Mouse (Mus musculus) liver, embryonic 14.5 days (tissue): Measurements from ENCODE around the gene Cbln1. TPM values are rescaled to one million over a fixed set of nuclear protein-coding genes. Genes with fewer than 3 reads are reported as not detected.

Source experiments
- ATAC-seq: fragments of 200-750 bp; cut with Nextera tagmentation; 2 replicates; pipeline ENCODE4 v1.8.0; 2017; ENCODE audit warnings: moderate number of reproducible peaks, mild to moderate bottlenecking, moderate library complexity; ENCODE audit not compliant: insufficient read depth
- DNase-seq, 3 experiments: peaks; one replicate each; pipeline ENCODE4 v3.0.0-alpha.2; 2012 to 2013; ENCODE audit warnings: low read depth in 3 of 3, low spot score in 3 of 3
- H3K27ac ChIP-seq: fragments of 300-500 bp; sonication (generic); 2 replicates; pipeline ENCODE4 v1.5.1; 2014; ENCODE audit warnings: moderate library complexity, mild to moderate bottlenecking, control low read depth, inconsistent platforms
- H3K27me3 ChIP-seq: fragments of 300-500 bp; sonication (generic); 2 replicates; pipeline ENCODE4 v1.6.1; 2014; ENCODE audit warnings: mild to moderate bottlenecking, low read length, moderate library complexity; ENCODE audit not compliant: control insufficient read depth, insufficient read depth
- H3K36me3 ChIP-seq: fragments of 300-500 bp; sonication (generic); replicated peaks from 2 replicates; pipeline ENCODE4 v1.6.1; 2014; ENCODE audit warnings: low read depth; ENCODE audit not compliant: control insufficient read depth, insufficient read depth
- H3K4me1 ChIP-seq, 2 experiments: fragments of 200-500 bp in 1 of 2; fragments of 300-500 bp in 1 of 2; sonication (generic) in 1 of 2; replicated peaks; 2 replicates each; pipeline ENCODE4 v1.6.1; 2012 to 2014; ENCODE audit warnings: antibody characterized with exemption in 1 of 2, inconsistent platforms in 1 of 2, low read length in 1 of 2; ENCODE audit not compliant: control insufficient read depth in 2 of 2, insufficient read depth in 2 of 2
- H3K4me2 ChIP-seq: fragments of 300-500 bp; sonication (generic); 2 replicates; pipeline ENCODE4 v1.6.1; 2014; ENCODE audit warnings: low read depth, mild to moderate bottlenecking, control low read depth, moderate library complexity
- H3K4me3 ChIP-seq, 2 experiments: fragments of 200-500 bp in 1 of 2; fragments of 300-500 bp in 1 of 2; sonication (generic) in 1 of 2; 2 replicates each; pipeline ENCODE4 v1.5.1; 2012 to 2014; ENCODE audit warnings: low read depth in 2 of 2, low read length in 2 of 2, mild to moderate bottlenecking in 2 of 2, control low read depth in 1 of 2, inconsistent platforms in 1 of 2, moderate library complexity in 1 of 2; ENCODE audit not compliant: insufficient read depth in 1 of 2
- H3K9ac ChIP-seq: fragments of 300-500 bp; sonication (generic); replicated peaks from 2 replicates; pipeline ENCODE4 v1.6.1; 2014; ENCODE audit warnings: mild to moderate bottlenecking, control low read depth, moderate library complexity
- H3K9me3 ChIP-seq: fragments of 300-500 bp; sonication (generic); 2 replicates; pipeline ENCODE4 v1.6.1; 2016; ENCODE audit warnings: low read length, mixed read lengths; ENCODE audit not compliant: control insufficient read depth
- CTCF ChIP-seq: IDR thresholded peaks from 2 replicates; pipeline ENCODE4 v1.5.1; 2016; ENCODE audit warnings: antibody characterized with exemption, low read depth, control low read depth
- EP300 ChIP-seq: IDR thresholded peaks from 2 replicates; pipeline ENCODE4 v1.6.1; 2016; ENCODE audit warnings: antibody characterized with exemption, low read depth
- WGBS: fragments of 180-500 bp; shearing (Covaris S2); extraction: QIAGEN DNeasy Blood & Tissue Kit; methylation state at CpG from one replicate; pipeline ENCODE4 v1.1.7; 2014; ENCODE audit not compliant: insufficient replicate concordance; 5-methylcytosine and 5-hydroxymethylcytosine counted together
- polyA plus RNA-seq, 2 experiments: library from polyadenylated mRNA; depleted of rRNA in 1 of 2; stranded (reverse) in 1 of 2; unstranded in 1 of 2; fragments of >200 nt; fragmentation: Nextera tagmentation in 1 of 2; extraction: Ambion mirVana in 1 of 2; gene quantifications; 2 replicates each; pipeline versions ENCODE4 v1.2.1 to v1.2.3; 2012 to 2014

The Cbln1 gene
- polyA plus RNA-seq, 2 experiments = 0.02 TPM; not detected in 1

GRCm38 (mm10) chr8:87494862-87495261, 22.5 kb upstream of the Cbln1 start:
- 68% methylated on average over 9 of the region's 9 CpGs for WGBS

GRCm38 (mm10) chr8:87489841-87490415, 17.5 kb upstream of the Cbln1 start:
- Histone ChIP-seq H3K9me3 (no peaks in the 10 kb centered on the region), H3K27me3 (no peaks in the 10 kb centered on the region), H3K9ac (no peak overlapping the region), H3K4me2 (no peak overlapping the region), H3K27ac (no peak overlapping the region), H3K4me1 (no peaks in the 10 kb centered on the region), H3K36me3 (no peaks in the 10 kb centered on the region), H3K4me3 (no peak overlapping the region)
- no peak for ATAC-seq
- no peak for DNase-seq
- no peak for TF ChIP-seq EP300
- TF ChIP-seq CTCF = no peak
- WGBS = 36% methylated on average over 5 of the region's 5 CpGs

More at GRCm38 (mm10) chr8:87494862-87495261, 22.5 kb upstream of the Cbln1 start:
- no peak for DNase-seq
- H3K27me3 ChIP-seq = no peaks in the 10 kb centered on the region
- H3K27ac ChIP-seq = no peak overlapping the region
- H3K4me2 ChIP-seq = no peak overlapping the region
- no peaks in the 10 kb centered on the region for H3K4me1 ChIP-seq
- no peak overlapping the region for H3K4me3 ChIP-seq
- no peaks in the 10 kb centered on the region for H3K9me3 ChIP-seq
- H3K9ac ChIP-seq = no peak overlapping the region
- ATAC-seq = no peak
- H3K36me3 ChIP-seq = no peaks in the 10 kb centered on the region
- TF ChIP-seq CTCF = no peak
- no peak for TF ChIP-seq EP300

- TF ChIP-seq EP300 (no peak), CTCF (no peak)
- H3K36me3 ChIP-seq = no peaks in the 10 kb centered on the region
- DNase-seq = no peak
- ATAC-seq = no peak
- no peaks in the 10 kb centered on the region for H3K4me1 ChIP-seq
- peaks cover 1% of the 10 kb centered on the region; the same call in 1 of the 2 replicates for H3K27me3 ChIP-seq
- no peaks in the 10 kb centered on the region for H3K9me3 ChIP-seq
- H3K4me3 ChIP-seq = no peak overlapping the region
- 38% methylated on average over 1 of the region's 1 CpGs for WGBS
- H3K9ac ChIP-seq = no peak overlapping the region
- H3K27ac ChIP-seq = no peak overlapping the region
- H3K4me2 ChIP-seq = no peak overlapping the region
These were observed 9.0 kb upstream of the Cbln1 start for GRCm38 (mm10) chr8:87481396-87481795.

GRCm38 (mm10) chr8:87478221-87478620, 5.8 kb upstream of the Cbln1 start:
- ATAC-seq (no peak), DNase-seq (no peak)
- Histone ChIP-seq H3K27ac (no peak overlapping the region), H3K27me3 (peaks cover 23% of the 10 kb centered on the region), H3K36me3 (no peaks in the 10 kb centered on the region), H3K9me3 (no peaks in the 10 kb centered on the region), H3K4me2 (no peak overlapping the region), H3K9ac (no peak overlapping the region), H3K4me1 (no peaks in the 10 kb centered on the region), H3K4me3 (no peak overlapping the region)
- WGBS = 47% methylated on average over 3 of the region's 3 CpGs
- no peak for TF ChIP-seq EP300

GRCm38 (mm10) chr8:87477102-87477645, 4.8 kb upstream of the Cbln1 start:
- H3K27ac ChIP-seq = no peak overlapping the region
- ATAC-seq (no peak), DNase-seq (no peak)
- WGBS = 30% methylated on average over 3 of the region's 3 CpGs
- no peak overlapping the region for H3K4me2 ChIP-seq
- no peak for TF ChIP-seq CTCF
- no peak for TF ChIP-seq EP300
- H3K27me3 ChIP-seq = peaks cover 34% of the 10 kb centered on the region
- H3K36me3 ChIP-seq = no peaks in the 10 kb centered on the region
- no peaks in the 10 kb centered on the region for H3K9me3 ChIP-seq
- H3K9ac ChIP-seq = no peak overlapping the region
- H3K4me3 ChIP-seq = no peak overlapping the region
- H3K4me1 ChIP-seq = no peaks in the 10 kb centered on the region
